Mouse (Mus musculus) heart, postnatal 4 days (tissue): ENCODE measurements at regions not wholly inside any gene's neighbourhood (a gene's known extent, or its start where the extent isn't known, plus 50 kb on each side); places are given as distances from the start of the nearest gene placed in this dataset.

Experiments
- DNase-seq: peaks from one replicate; pipeline ENCODE4 v3.0.0; 2021

GRCm38 (mm10) chr7:142593729-142594375, 61.4 kb downstream of the Mrpl23 start:
- DNase-seq: no peak

GRCm38 (mm10) chr7:142595412-142595811, 62.9 kb downstream of the Mrpl23 start:
- DNase-seq: no peak

GRCm38 (mm10) chr7:142596211-142596610, 63.7 kb downstream of the Mrpl23 start:
- no peak for DNase-seq

- no peak for DNase-seq
Measured at GRCm38 (mm10) chr7:142597961-142598360, 65.5 kb downstream of the Mrpl23 start.

- peak; percentile 47 for DNase-seq
Measured at GRCm38 (mm10) chr7:142599942-142600341, 66.7 kb downstream of the Igf2 start.

GRCm38 (mm10) chr7:142600400-142600799, 66.2 kb downstream of the Igf2 start:
- DNase-seq: no peak
